Mouse (Mus musculus): Measurements from ENCODE around the gene Ncf4. TPM values are rescaled to one million over a fixed set of nuclear protein-coding genes. Genes with fewer than 3 reads are reported as not detected.

Ncf4 gene
- polyA plus RNA-seq, 1 experiment from 2014 or later, result 0.69 TPM

DNA sequence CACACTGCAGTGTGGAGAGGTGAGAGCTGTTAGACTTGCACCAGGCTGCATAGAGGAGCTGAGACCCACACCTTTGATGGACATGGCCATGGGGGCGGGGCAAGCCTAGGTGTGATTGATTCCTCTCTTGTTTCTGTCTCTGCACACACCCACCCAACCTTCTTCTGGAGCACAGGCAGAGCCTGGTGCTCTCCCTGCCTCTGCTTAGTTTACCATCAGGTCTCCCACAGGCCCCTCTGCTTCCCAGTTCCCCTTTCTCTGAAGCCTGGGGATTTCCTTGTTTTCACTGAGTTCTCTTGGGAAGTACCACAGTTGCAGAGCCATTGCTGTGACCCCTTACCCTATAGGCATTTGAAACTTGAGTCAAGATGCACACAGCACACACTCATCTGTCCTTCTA lies 54.0 kb downstream of the Ncf4 start:
- no peak for ATAC-seq (ENCODE audit: low FRiP score, low read depth)
- Histone ChIP-seq H3K4me3 (no peak overlapping the region), H3K36me3 (no peaks in the 10 kb centered on the region), H3K27me3 (no peaks in the 10 kb centered on the region), H3K9me3 (no peaks in the 10 kb centered on the region), H3K9ac (no peak overlapping the region), H3K4me1 (replicated peaks) (no peaks in the 10 kb centered on the region), H3K27ac (replicated peaks) (no peak overlapping the region), H3K4me2 (no peak overlapping the region)
- WGBS, result 75% methylated on average over 1 of the region's 1 CpGs

DNA sequence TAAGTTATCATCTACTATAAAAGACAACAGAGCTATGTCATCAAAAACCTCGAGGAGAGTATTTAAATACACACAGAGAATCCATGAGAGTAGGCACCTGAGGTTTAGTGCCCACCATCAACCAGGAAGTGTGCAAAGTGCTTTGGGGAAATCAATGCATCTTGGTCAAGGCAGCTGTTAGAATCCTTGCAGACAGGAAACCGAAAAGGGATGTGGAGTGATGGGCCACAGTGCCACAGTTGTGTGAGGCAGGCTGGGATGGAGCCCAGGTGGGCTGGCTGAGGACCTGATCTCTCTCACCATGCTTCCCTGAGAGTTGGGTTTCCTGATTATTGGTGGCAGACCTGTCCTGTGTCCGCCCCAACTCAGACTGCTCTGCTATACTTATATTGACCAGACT lies 55.0 kb downstream of the Ncf4 start:
- H3K4me1 ChIP-seq (replicated peaks), result no peaks in the 10 kb centered on the region
- H3K27ac ChIP-seq (replicated peaks), result no peak overlapping the region
- H3K9me3 ChIP-seq, result no peaks in the 10 kb centered on the region
- no peak for ATAC-seq (ENCODE audit: low FRiP score, low read depth)
- H3K9ac ChIP-seq, result no peak overlapping the region
- WGBS, result 90% methylated on average over 3 of the region's 3 CpGs
- H3K36me3 ChIP-seq, result no peaks in the 10 kb centered on the region
- no peak overlapping the region for H3K4me2 ChIP-seq
- H3K27me3 ChIP-seq, result no peaks in the 10 kb centered on the region
- no peak overlapping the region for H3K4me3 ChIP-seq

GRCm38 (mm10) chr15:78300773-78301172 lies 56.2 kb downstream of the Ncf4 start:
- no peak overlapping the region for H3K4me3 ChIP-seq
- H3K36me3 ChIP-seq, result no peaks in the 10 kb centered on the region
- no peak for ATAC-seq (ENCODE audit: low FRiP score, low read depth)
- H3K9me3 ChIP-seq, result no peaks in the 10 kb centered on the region
- H3K4me2 ChIP-seq, result no peak overlapping the region
- H3K4me1 ChIP-seq (replicated peaks), result no peaks in the 10 kb centered on the region
- H3K27me3 ChIP-seq, result no peaks in the 10 kb centered on the region
- no peak overlapping the region for H3K9ac ChIP-seq
- no peak overlapping the region for H3K27ac ChIP-seq (replicated peaks)

DNA sequence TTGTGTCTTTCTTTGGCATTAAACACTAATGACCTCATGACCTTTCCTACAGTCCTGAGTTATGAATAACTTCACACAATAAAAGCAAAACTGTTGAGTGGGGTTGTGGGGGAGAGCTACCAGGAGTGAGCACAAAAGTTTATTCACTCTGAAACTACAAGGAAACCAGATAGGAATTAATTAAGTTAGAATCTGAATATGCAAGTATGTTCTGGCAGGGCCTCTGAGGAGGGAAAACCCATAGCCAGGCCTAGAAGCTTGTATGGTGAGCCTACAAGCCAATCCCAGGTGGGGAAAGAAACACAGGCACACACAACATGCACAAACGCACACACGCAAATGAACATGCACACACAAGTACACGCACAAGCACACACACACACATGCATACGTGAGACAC lies 58.1 kb downstream of the Ncf4 start:
- no peaks in the 10 kb centered on the region for H3K9me3 ChIP-seq
- WGBS, result 93% methylated on average over 4 of the region's 4 CpGs
- no peaks in the 10 kb centered on the region for H3K4me1 ChIP-seq (replicated peaks)
- no peak overlapping the region for H3K27ac ChIP-seq (replicated peaks)
- no peak overlapping the region for H3K9ac ChIP-seq
- no peaks in the 10 kb centered on the region for H3K36me3 ChIP-seq
- H3K27me3 ChIP-seq, result no peaks in the 10 kb centered on the region
- H3K4me3 ChIP-seq, result no peak overlapping the region
- H3K4me2 ChIP-seq, result no peak overlapping the region
- ATAC-seq (ENCODE audit: low FRiP score, low read depth), result no peak

DNA sequence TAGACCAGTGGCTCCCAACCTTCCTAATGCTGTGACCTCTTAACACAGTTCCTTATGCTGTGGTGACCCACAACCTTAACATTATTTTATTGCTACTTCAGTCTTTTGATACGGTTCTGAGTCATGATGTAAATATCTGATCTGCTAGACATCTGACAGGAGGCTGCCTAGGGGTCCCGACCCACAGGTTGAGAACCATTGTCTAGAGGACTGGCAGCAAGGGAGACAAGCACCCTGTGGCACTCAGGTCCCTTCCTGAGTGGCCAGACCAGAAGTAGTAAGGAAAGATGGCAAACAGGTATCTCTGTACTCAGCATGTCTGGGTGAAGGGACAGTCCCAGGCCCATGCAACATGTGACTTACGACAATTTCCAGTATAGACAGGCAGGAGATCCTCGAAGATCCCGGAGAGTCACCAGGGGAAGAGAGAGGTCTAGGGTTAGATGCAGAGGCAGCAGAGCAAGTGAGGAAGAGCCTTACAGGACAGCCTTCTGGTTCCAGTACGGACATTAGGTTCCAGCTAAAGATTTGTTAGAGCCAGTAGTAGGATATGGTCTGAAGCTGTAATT lies 59.1 kb downstream of the Ncf4 start:
- Histone ChIP-seq H3K27me3 (no peaks in the 10 kb centered on the region), H3K4me2 (no peak overlapping the region), H3K27ac (replicated peaks) (no peak overlapping the region), H3K36me3 (no peaks in the 10 kb centered on the region), H3K9ac (no peak overlapping the region), H3K4me3 (no peak overlapping the region), H3K9me3 (no peaks in the 10 kb centered on the region), H3K4me1 (replicated peaks) (no peaks in the 10 kb centered on the region)
- no peak for ATAC-seq (ENCODE audit: low FRiP score, low read depth)
- 86% methylated on average over 6 of the region's 6 CpGs for WGBS

DNA sequence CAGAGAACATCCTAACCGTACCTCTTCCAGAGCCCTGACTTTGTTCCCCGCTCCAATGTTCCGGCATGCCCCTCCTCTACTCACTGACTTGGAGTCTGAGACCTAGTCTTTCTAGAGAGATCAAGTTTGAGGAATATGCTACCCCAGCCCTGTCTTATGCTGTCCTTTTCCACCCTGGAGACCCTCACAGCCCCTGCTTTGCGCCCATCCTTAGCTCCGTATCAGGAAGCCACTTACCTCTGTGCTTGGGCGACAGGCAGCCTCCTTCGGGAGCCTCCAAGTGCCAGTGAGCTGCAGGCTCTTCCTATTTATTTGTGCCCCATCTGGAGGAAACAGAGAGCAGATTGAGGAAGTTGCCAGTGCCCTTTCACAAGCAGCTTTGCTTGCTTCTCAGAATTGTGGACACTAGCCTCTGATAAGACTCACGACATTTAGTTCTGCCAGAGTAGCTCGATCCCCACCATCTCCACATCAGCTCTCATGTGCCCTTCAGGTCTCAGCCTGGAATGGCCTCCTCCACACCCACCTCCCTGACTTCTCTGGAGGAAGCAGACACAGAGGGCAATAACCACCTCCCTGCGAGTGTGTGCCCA lies 60.8 kb downstream of the Ncf4 start, which contains the start of gene Csf2rb2:
TSS of gene Csf2rb2 (minus strand) at position 381 of the 593 bp plus-strand sequence.
- H3K27me3 ChIP-seq, result no peaks in the 10 kb centered on the region
- no peak within 1 kb of the TSS for H3K4me3 ChIP-seq
- no peak within 1 kb of the TSS for H3K4me2 ChIP-seq
- H3K36me3 ChIP-seq, result no peaks in the 10 kb centered on the region
- 84% methylated on average over 10 of the region's 10 CpGs for WGBS
- H3K9me3 ChIP-seq, result no peaks in the 10 kb centered on the region
- ATAC-seq (ENCODE audit: low FRiP score, low read depth), result no peak
- no peak within 1 kb of the TSS for H3K9ac ChIP-seq
- no peaks in the 10 kb centered on the region for H3K4me1 ChIP-seq (replicated peaks)
- no peak within 1 kb of the TSS for H3K27ac ChIP-seq (replicated peaks)

GRCm38 (mm10) chr15:78309865-78310264 lies 65.3 kb downstream of the Ncf4 start:
- no peak overlapping the region for H3K27ac ChIP-seq (replicated peaks)
- H3K4me1 ChIP-seq (replicated peaks), result no peaks in the 10 kb centered on the region
- no peaks in the 10 kb centered on the region for H3K36me3 ChIP-seq
- WGBS, result 53% methylated on average over 5 of the region's 5 CpGs
- H3K9ac ChIP-seq, result no peak overlapping the region
- no peaks in the 10 kb centered on the region for H3K27me3 ChIP-seq
- H3K4me2 ChIP-seq, result no peak overlapping the region
- ATAC-seq (ENCODE audit: low FRiP score, low read depth), result no peak
- no peak overlapping the region for H3K4me3 ChIP-seq
- H3K9me3 ChIP-seq, result no peaks in the 10 kb centered on the region

DNA sequence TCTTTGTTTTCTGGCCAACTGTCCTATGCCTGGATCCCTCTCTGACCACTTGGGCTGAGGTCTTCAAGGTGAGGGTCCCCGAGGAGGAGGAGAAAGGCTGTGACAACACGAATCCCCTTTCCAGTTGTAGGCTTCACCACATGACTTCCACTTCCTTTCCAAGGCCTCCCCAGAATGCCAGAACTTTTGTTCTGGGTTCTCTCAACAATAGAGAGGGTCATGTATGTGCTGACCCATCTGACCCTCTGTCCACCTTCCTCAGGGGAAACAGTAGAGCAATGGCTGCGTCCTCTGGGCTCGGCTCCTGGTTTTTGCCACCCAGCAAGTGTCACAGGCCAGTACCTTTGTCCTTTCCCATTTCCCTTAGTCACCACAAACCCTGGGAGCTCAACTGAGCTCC lies 66.4 kb downstream of the Ncf4 start:
- no peaks in the 10 kb centered on the region for H3K36me3 ChIP-seq
- H3K4me2 ChIP-seq, result no peak overlapping the region
- 0 out of 2 replicates have a peak, but pooled peaks cover 2% of the 10 kb centered on the region for H3K27me3 ChIP-seq
- no peak overlapping the region for H3K4me3 ChIP-seq
- 69% methylated on average over 4 of the region's 4 CpGs for WGBS
- no peak overlapping the region for H3K9ac ChIP-seq
- no peak for ATAC-seq (ENCODE audit: low FRiP score, low read depth)
- no peaks in the 10 kb centered on the region for H3K9me3 ChIP-seq
- H3K4me1 ChIP-seq (replicated peaks), result no peaks in the 10 kb centered on the region
- H3K27ac ChIP-seq (replicated peaks), result no peak overlapping the region

Small RNA genes within 50 kb of the gene (microRNA-seq; reads per million reads assigned to microRNA genes)
- not detected for gene Mir7676-1

Other genes starting within 250 kb of the Ncf4 start
- gene Cacng2, start 124.8 kb upstream of the Ncf4 start, polyA plus RNA-seq (2015; fragmentation: Nextera tagmentation; extraction: Ambion mirVana), result 16.5 and 17.4 TPM in 2 replicates
- 102 and 109 TPM in 2 replicates for gene Ift27, start 70.7 kb upstream of the Ncf4 start, polyA plus RNA-seq (2015; fragmentation: Nextera tagmentation; extraction: Ambion mirVana)
- gene Pvalb, start 38.4 kb upstream of the Ncf4 start, polyA plus RNA-seq (2015; fragmentation: Nextera tagmentation; extraction: Ambion mirVana), result 7.6 and 9.0 TPM in 2 replicates
- gene Csf2rb2, start 60.9 kb downstream of the Ncf4 start, polyA plus RNA-seq (2015; fragmentation: Nextera tagmentation; extraction: Ambion mirVana), result 0.21 and 0.34 TPM in 2 replicates
- gene Csf2rb, start 81.0 kb downstream of the Ncf4 start, polyA plus RNA-seq (2015; fragmentation: Nextera tagmentation; extraction: Ambion mirVana), result 0.60 and 0.96 TPM in 2 replicates
- gene Tex33, start 151.1 kb downstream of the Ncf4 start, polyA plus RNA-seq (2015; fragmentation: Nextera tagmentation; extraction: Ambion mirVana), result not detected in 2 replicates
- gene Tst, start 161.1 kb downstream of the Ncf4 start, polyA plus RNA-seq (2015; fragmentation: Nextera tagmentation; extraction: Ambion mirVana), result 23.8 and 26.9 TPM in 2 replicates
- 3.1 and 4.6 TPM in 2 replicates for gene Mpst, start 161.6 kb downstream of the Ncf4 start, polyA plus RNA-seq (2015; fragmentation: Nextera tagmentation; extraction: Ambion mirVana)
- 145 and 156 TPM in 2 replicates for gene Kctd17, start 183.8 kb downstream of the Ncf4 start, polyA plus RNA-seq (2015; fragmentation: Nextera tagmentation; extraction: Ambion mirVana)
- 0.47 and 0.56 TPM in 2 replicates for gene Tmprss6, start 223.8 kb downstream of the Ncf4 start, polyA plus RNA-seq (2015; fragmentation: Nextera tagmentation; extraction: Ambion mirVana)